Comparison of ENCODE assay signal across 12 mouse cellular contexts in the genomic region with DNA sequence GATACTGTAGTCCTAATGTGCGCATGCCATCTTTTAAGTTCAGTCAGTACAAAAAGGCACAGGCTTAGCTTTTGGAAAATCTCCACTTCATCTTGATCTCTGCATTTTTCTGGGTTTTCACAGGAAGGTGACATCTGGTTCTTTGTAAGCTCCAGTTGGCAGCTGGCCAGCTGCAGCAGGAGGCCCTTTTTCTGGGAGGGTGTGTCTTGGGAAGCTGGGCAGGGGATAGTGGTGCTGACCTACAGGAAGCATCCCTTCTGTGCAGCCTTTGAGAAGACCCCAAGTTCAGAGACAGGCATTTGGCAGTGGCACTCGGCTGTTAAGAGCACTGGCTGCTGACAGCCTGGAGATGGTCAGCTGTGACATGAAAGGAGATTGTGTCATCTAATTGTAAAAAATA. TPM values are rescaled to one million over a fixed set of nuclear protein-coding genes. Genes with fewer than 3 reads are reported as not detected.
DNase-seq lines count a peak whose midpoint lies in the region; ATAC-seq and TF ChIP-seq lines count a peak whose summit lies in the region.
"Had no signal": no experiment of that assay in that cellular context is flagged by ENCODE, and none has a peak within 500 bp of the region (broad histone marks: within the 10 kb centered on the region; RNA-seq: fewer than 3 reads in every experiment).

No protein-coding gene starts in this region.

- WGBS in limb, embryonic 12.5 days, result 46% methylated on average over 2 of the region's 2 CpGs

- H3K4me3 ChIP-seq in limb, embryonic 12.5 days (replicated peaks), result no peak overlapping the region
- H3K4me3 ChIP-seq: heart, embryonic 15.5 days had no signal

- peak; percentile 27 for DNase-seq in cerebellum, adult 11 months
- DNase-seq in cerebellum, adult 18-20 months, result no peak
- peak; percentile 58 for DNase-seq in kidney, postnatal 10 days
- no peak for DNase-seq in kidney, adult 18-20 months
- peak; percentile 65 for DNase-seq in brain, embryonic 14.5 days (ENCODE audit: low read depth)
- DNase-seq in layer of hippocampus, adult 9-10 months (ENCODE audit: low spot score), result no peak
- no peak for DNase-seq in gastrocnemius, postnatal 14 days

- intact Hi-C loops in gastrocnemius, postnatal 14 days (cut with DNase I; ENCODE audit: low total_unique reads), result no loop called here

- 0 out of 2 replicates have a peak overlapping the region, but pooled peaks have one; percentile 31 for H3K9ac ChIP-seq in limb, embryonic 12.5 days (replicated peaks)
- H3K9ac ChIP-seq: heart, embryonic 15.5 days had no signal

- H3K36me3 ChIP-seq in limb, embryonic 12.5 days, result no peaks in the 10 kb centered on the region
- H3K36me3 ChIP-seq: heart, embryonic 15.5 days had no signal

- ATAC-seq in limb, embryonic 12.5 days (ENCODE audit: insufficient number of reproducible peaks, insufficient read depth, low FRiP score, low TSS enrichment, low read depth), result no peak

- H3K27ac ChIP-seq in limb, embryonic 12.5 days, result peak overlapping the region; percentile 74
- H3K27ac ChIP-seq: heart, embryonic 15.5 days had no signal

- TF ChIP-seq CTCF in brain, embryonic 14.5 days (IDR thresholded peaks at IDR 0.05; ENCODE audit: borderline replicate concordance, extremely low read depth, insufficient read depth, insufficient read length), result no peak

- TF ChIP-seq POLR2A in brain, embryonic 14.5 days (IDR thresholded peaks at IDR 0.05; ENCODE audit: borderline replicate concordance, extremely low read depth, insufficient read depth, insufficient read length, poor library complexity, severe bottlenecking), result no peak

- H3K4me2 ChIP-seq in limb, embryonic 12.5 days, result 0 out of 2 replicates have a peak overlapping the region, but pooled peaks have one; percentile 11
- H3K4me2 ChIP-seq: heart, embryonic 15.5 days had no signal

- H3K9me3 ChIP-seq in limb, embryonic 12.5 days, result no peaks in the 10 kb centered on the region
- H3K9me3 ChIP-seq: heart, embryonic 15.5 days had no signal

- H3K27me3 ChIP-seq in limb, embryonic 12.5 days, result peaks cover 12% of the 10 kb centered on the region; the same call in 1 of the 2 replicates

- H3K4me1 ChIP-seq in limb, embryonic 12.5 days (replicated peaks), result peaks cover 31% of the 10 kb centered on the region

RNA-seq across cellular contexts. Expression of gene Pcx, which starts 5.5 kb away (rescaled TPM):
- 12.4 and 19.4 TPM in 2 replicates for polyA plus RNA-seq in brain, embryonic 14.5 days (2012; rRNA removed)
- polyA plus RNA-seq in limb, embryonic 12.5 days (2016; fragmentation: Nextera tagmentation; extraction: Ambion mirVana), result 20.6 and 24.0 TPM in 2 replicates
- total RNA-seq in gastrocnemius, postnatal 14 days (2021), result 10 to 100 TPM; 16.1 to 17.4 TPM

RNA-seq across cellular contexts. Expression of gene 2010003K11Rik, which starts 17.4 kb away (rescaled TPM):
- 0.08 TPM in 1 of 2 replicates, not detected in the other for polyA plus RNA-seq in brain, embryonic 14.5 days (2012; rRNA removed)
- polyA plus RNA-seq in limb, embryonic 12.5 days (2016; fragmentation: Nextera tagmentation; extraction: Ambion mirVana), result not detected in 2 replicates
- not detected for total RNA-seq in gastrocnemius, postnatal 14 days (2021)
- total RNA-seq: common myeloid progenitor, adult 5-6 weeks; left cerebral cortex, postnatal 10 days had no signal
- polyA plus RNA-seq: heart, embryonic 15.5 days; spleen, adult 2 months had no signal

RNA-seq across cellular contexts. Expression of gene Syt12, which starts 38.5 kb away (rescaled TPM):
- 1.7 and 2.9 TPM in 2 replicates for polyA plus RNA-seq in brain, embryonic 14.5 days (2012; rRNA removed)
- 0.63 and 0.88 TPM in 2 replicates for polyA plus RNA-seq in limb, embryonic 12.5 days (2016; fragmentation: Nextera tagmentation; extraction: Ambion mirVana)
- 1 to 10 TPM; 2.1 to 5.4 TPM for total RNA-seq in gastrocnemius, postnatal 14 days (2021)
- total RNA-seq: common myeloid progenitor, adult 5-6 weeks had no signal

Comparison
In these comparisons a context has a peak if more than half of its experiments do, and no peak if none do; other contexts are left out.
1. DNase-seq: peak in cerebellum, adult 11 months (single experiment), kidney, postnatal 10 days (single experiment) and brain, embryonic 14.5 days (single experiment); none in cerebellum, adult 18-20 months (0 of 2), kidney, adult 18-20 months (single experiment), layer of hippocampus, adult 9-10 months (single experiment) and gastrocnemius, postnatal 14 days (single experiment).